Mouse (Mus musculus) midbrain, embryonic 11.5 days (tissue): ENCODE results near the gene Zfp719. TPM values are rescaled to one million over a fixed set of nuclear protein-coding genes. Genes with fewer than 3 reads are reported as not detected.

ENCODE experiments used
- ATAC-seq: fragments of 200-750 bp; cut with Nextera tagmentation; 2 replicates; pipeline ENCODE4 v1.8.0; 2017; ENCODE audit warnings: moderate TSS enrichment, moderate library complexity; ENCODE audit not compliant: low FRiP score
- DNase-seq: peaks from one replicate; pipeline ENCODE4 v3.0.0; 2015; ENCODE audit warnings: low spot score; ENCODE audit errors: missing footprints
- H3K27ac ChIP-seq: fragments of 300-500 bp; sonication (generic); 2 replicates; pipeline ENCODE4 v1.5.1; 2014; ENCODE audit warnings: low read depth, low read length
- H3K27me3 ChIP-seq: fragments of 300-500 bp; sonication (generic); 2 replicates; pipeline ENCODE4 v1.6.1; 2014; ENCODE audit warnings: mild to moderate bottlenecking, low read length, moderate library complexity, mixed read lengths; ENCODE audit not compliant: control insufficient read depth, insufficient read depth
- H3K36me3 ChIP-seq: fragments of 300-500 bp; sonication (generic); 2 replicates; pipeline ENCODE4 v1.6.1; 2014; ENCODE audit warnings: mild to moderate bottlenecking, low read length, moderate library complexity, mixed read lengths; ENCODE audit not compliant: control insufficient read depth, insufficient read depth
- H3K4me1 ChIP-seq: fragments of 300-500 bp; sonication (generic); 2 replicates; pipeline ENCODE4 v1.6.1; 2014; ENCODE audit warnings: low read length; ENCODE audit not compliant: control insufficient read depth, insufficient read depth
- H3K4me2 ChIP-seq: fragments of 300-500 bp; sonication (generic); 2 replicates; pipeline ENCODE4 v1.6.1; 2014; ENCODE audit warnings: mild to moderate bottlenecking, moderate library complexity
- H3K4me3 ChIP-seq: fragments of 300-500 bp; sonication (generic); 2 replicates; pipeline ENCODE4 v1.5.1; 2014; ENCODE audit warnings: low read depth, low read length
- H3K9ac ChIP-seq: fragments of 300-500 bp; sonication (generic); 2 replicates; pipeline ENCODE4 v1.6.1; 2014; ENCODE audit warnings: low read length
- H3K9me3 ChIP-seq: fragments of 300-500 bp; sonication (generic); 2 replicates; pipeline ENCODE4 v1.6.1; 2016; ENCODE audit warnings: low read length; ENCODE audit not compliant: control insufficient read depth
- WGBS: fragments of 180-500 bp; shearing (Covaris S2); extraction: QIAGEN DNeasy Blood & Tissue Kit; methylation state at CpG from one replicate; pipeline ENCODE4 v1.1.7; 2014; 5-methylcytosine and 5-hydroxymethylcytosine counted together
- polyA plus RNA-seq: library from polyadenylated mRNA; unstranded; fragments of >200 nt; fragmentation: Nextera tagmentation; extraction: Ambion mirVana; gene quantifications from 2 replicates; pipeline ENCODE4 v1.2.1, GENCODE M21; 2014

The Zfp719 gene
- 17.3 and 17.9 TPM in 2 replicates for polyA plus RNA-seq

GRCm38 (mm10) chr7:43579440-43580171, at the start of gene Zfp719:
Gene Zfp719, plus strand, starts transcription at chr7:43579610.
- under 1% methylated on average over 37 of the region's 37 CpGs for WGBS
- H3K27me3 ChIP-seq: no peaks in the 10 kb centered on the region
- peaks cover 4% of the 10 kb centered on the region for H3K36me3 ChIP-seq
- peak; percentile 99 for DNase-seq
- H3K4me2 ChIP-seq: peak within 1 kb of the TSS; percentile 67
- H3K4me3 ChIP-seq: peak within 1 kb of the TSS; percentile 82
- no peaks in the 10 kb centered on the region for H3K9me3 ChIP-seq
- H3K4me1 ChIP-seq: peaks cover 8% of the 10 kb centered on the region
- ATAC-seq: peak; percentile 96
- H3K9ac ChIP-seq: peak within 1 kb of the TSS; percentile 80
- peak within 1 kb of the TSS; percentile 79 for H3K27ac ChIP-seq

- ATAC-seq (no peak), DNase-seq (no peak)
- H3K4me2 ChIP-seq: no peak overlapping the region
- no peaks in the 10 kb centered on the region for H3K27me3 ChIP-seq
- H3K27ac ChIP-seq: no peak overlapping the region
- H3K9me3 ChIP-seq: no peaks in the 10 kb centered on the region
- no peaks in the 10 kb centered on the region for H3K36me3 ChIP-seq
- WGBS: 82% methylated on average over 8 of the region's 8 CpGs
- no peak overlapping the region for H3K9ac ChIP-seq
- no peaks in the 10 kb centered on the region for H3K4me1 ChIP-seq
- no peak overlapping the region for H3K4me3 ChIP-seq
Measured at GRCm38 (mm10) chr7:43530216-43530785, 49.1 kb upstream of the Zfp719 start.

- Histone ChIP-seq H3K4me3 (no peak overlapping the region), H3K27ac (no peak overlapping the region), H3K4me2 (no peak overlapping the region), H3K9ac (no peak overlapping the region), H3K4me1 (no peaks in the 10 kb centered on the region), H3K9me3 (no peaks in the 10 kb centered on the region), H3K36me3 (no peaks in the 10 kb centered on the region), H3K27me3 (no peaks in the 10 kb centered on the region)
- no peak for ATAC-seq
- no peak for DNase-seq
- WGBS: 83% methylated on average over 9 of the region's 9 CpGs
Measured at GRCm38 (mm10) chr7:43532936-43533505, 46.4 kb upstream of the Zfp719 start.

GRCm38 (mm10) chr7:43538524-43538923, 40.9 kb upstream of the Zfp719 start:
- no peaks in the 10 kb centered on the region for H3K27me3 ChIP-seq
- H3K9ac ChIP-seq: no peak overlapping the region
- ATAC-seq: no peak
- no peaks in the 10 kb centered on the region for H3K4me1 ChIP-seq
- no peak for DNase-seq
- WGBS: 78% methylated on average over 4 of the region's 4 CpGs
- no peak overlapping the region for H3K4me3 ChIP-seq
- no peak overlapping the region for H3K27ac ChIP-seq
- no peak overlapping the region for H3K4me2 ChIP-seq
- no peaks in the 10 kb centered on the region for H3K9me3 ChIP-seq
- no peaks in the 10 kb centered on the region for H3K36me3 ChIP-seq

GRCm38 (mm10) chr7:43544225-43544977, 35.0 kb upstream of the Zfp719 start, which contains the start of gene Cd33:
Gene Cd33, minus strand, starts transcription at chr7:43544428.
- no peaks in the 10 kb centered on the region for H3K27me3 ChIP-seq
- H3K36me3 ChIP-seq: no peaks in the 10 kb centered on the region
- no peak within 1 kb of the TSS for H3K27ac ChIP-seq
- H3K4me1 ChIP-seq: no peaks in the 10 kb centered on the region
- no peak within 1 kb of the TSS for H3K4me3 ChIP-seq
- no peak within 1 kb of the TSS for H3K4me2 ChIP-seq
- no peaks in the 10 kb centered on the region for H3K9me3 ChIP-seq
- no peak for ATAC-seq
- DNase-seq: no peak
- 89% methylated on average over 7 of the region's 7 CpGs for WGBS
- H3K9ac ChIP-seq: no peak within 1 kb of the TSS

- WGBS: 79% methylated on average over 7 of the region's 7 CpGs
- no peak for DNase-seq
- no peak for ATAC-seq
- no peaks in the 10 kb centered on the region for H3K27me3 ChIP-seq
- no peaks in the 10 kb centered on the region for H3K4me1 ChIP-seq
- no peak overlapping the region for H3K9ac ChIP-seq
- H3K9me3 ChIP-seq: no peaks in the 10 kb centered on the region
- no peak overlapping the region for H3K4me2 ChIP-seq
- no peak overlapping the region for H3K27ac ChIP-seq
- no peaks in the 10 kb centered on the region for H3K36me3 ChIP-seq
- H3K4me3 ChIP-seq: no peak overlapping the region
Measured at GRCm38 (mm10) chr7:43545656-43546545, 33.5 kb upstream of the Zfp719 start.

GRCm38 (mm10) chr7:43547666-43548065, 31.7 kb upstream of the Zfp719 start:
- WGBS: 39% methylated on average over 5 of the region's 5 CpGs
- Histone ChIP-seq H3K36me3 (no peaks in the 10 kb centered on the region), H3K4me3 (no peak overlapping the region), H3K4me2 (no peak overlapping the region), H3K9ac (no peak overlapping the region), H3K4me1 (no peaks in the 10 kb centered on the region), H3K27me3 (no peaks in the 10 kb centered on the region), H3K9me3 (no peaks in the 10 kb centered on the region), H3K27ac (no peak overlapping the region)
- DNase-seq (no peak), ATAC-seq (no peak)

GRCm38 (mm10) chr7:43548206-43548605, 31.2 kb upstream of the Zfp719 start:
- H3K4me3 ChIP-seq: no peak overlapping the region
- no peak overlapping the region for H3K27ac ChIP-seq
- 85% methylated on average over 4 of the region's 4 CpGs for WGBS
- no peaks in the 10 kb centered on the region for H3K9me3 ChIP-seq
- H3K36me3 ChIP-seq: no peaks in the 10 kb centered on the region
- no peak for DNase-seq
- ATAC-seq: no peak
- H3K27me3 ChIP-seq: no peaks in the 10 kb centered on the region
- no peak overlapping the region for H3K4me2 ChIP-seq
- H3K9ac ChIP-seq: no peak overlapping the region
- no peaks in the 10 kb centered on the region for H3K4me1 ChIP-seq
